Mouse (Mus musculus) forebrain, postnatal 0 days (tissue): Measurements from ENCODE around the gene Mageb3. TPM values are rescaled to one million over a fixed set of nuclear protein-coding genes. Genes with fewer than 3 reads are reported as not detected.
A peak's percentile ranks its signal among the peaks of the same experiment; 100 is the strongest.
"Not testable (repeated sequence)": the region's sequence is repeated elsewhere in the genome, so short reads cannot be mapped to it uniquely, and the experiment has no call there.

Experiments
- ATAC-seq: fragments of 200-750 bp; cut with Nextera tagmentation; 2 replicates; pipeline ENCODE4 v1.8.0; 2017; ENCODE audit warnings: mild to moderate bottlenecking, moderate library complexity
- DNase-seq: peaks from one replicate; pipeline ENCODE4 v3.0.0-alpha.2; 2015
- H3K27ac ChIP-seq: fragments of 300-500 bp; sonication (generic); 2 replicates; pipeline ENCODE4 v1.5.1; 2014; ENCODE audit warnings: low read depth, mild to moderate bottlenecking, antibody characterized with exemption, low read length, moderate library complexity, mixed read lengths
- H3K27me3 ChIP-seq: fragments of 300-500 bp; sonication (generic); 2 replicates; pipeline ENCODE4 v1.6.1; 2014; ENCODE audit warnings: mild to moderate bottlenecking, low read length, mixed read lengths; ENCODE audit not compliant: insufficient read depth
- H3K36me3 ChIP-seq: fragments of 300-500 bp; sonication (generic); 2 replicates; pipeline ENCODE4 v1.6.1; 2014; ENCODE audit warnings: mild to moderate bottlenecking, moderate library complexity; ENCODE audit not compliant: insufficient read depth
- H3K4me1 ChIP-seq: fragments of 300-500 bp; sonication (generic); 2 replicates; pipeline ENCODE4 v1.6.1; 2014; ENCODE audit warnings: antibody characterized with exemption; ENCODE audit not compliant: insufficient read depth
- H3K4me2 ChIP-seq: fragments of 300-500 bp; sonication (generic); 2 replicates; pipeline ENCODE4 v1.6.1; 2014; ENCODE audit warnings: low read depth, mild to moderate bottlenecking, moderate library complexity
- H3K4me3 ChIP-seq: fragments of 300-500 bp; sonication (generic); 2 replicates; pipeline ENCODE4 v1.5.1; 2014; ENCODE audit warnings: low read depth, low read length, mixed read lengths
- H3K9ac ChIP-seq: fragments of 300-500 bp; sonication (generic); 2 replicates; pipeline ENCODE4 v1.6.1; 2014; ENCODE audit warnings: mild to moderate bottlenecking
- H3K9me3 ChIP-seq: fragments of 300-500 bp; sonication (generic); 2 replicates; pipeline ENCODE4 v1.6.1; 2016; ENCODE audit warnings: low read length
- CTCF ChIP-seq: sonication (generic); IDR thresholded peaks from 2 replicates; pipeline ENCODE4 v1.5.1; 2016; ENCODE audit warnings: antibody characterized with exemption, control low read depth, low read depth
- WGBS: fragments of 180-500 bp; shearing (Covaris S2); extraction: QIAGEN DNeasy Blood & Tissue Kit; methylation state at CpG from one replicate; pipeline ENCODE4 v1.1.7; 2014; 5-methylcytosine and 5-hydroxymethylcytosine counted together
- polyA plus RNA-seq: library from polyadenylated mRNA; unstranded; fragments of >200 nt; fragmentation: Nextera tagmentation; extraction: Ambion mirVana; gene quantifications from 2 replicates; pipeline ENCODE4 v1.2.1, GENCODE M21; 2015
- total RNA-seq: library from RNA; depleted of rRNA; stranded (reverse); fragments of >200 nt; gene quantifications from 2 replicates; pipeline ENCODE4 v1.2.3, GENCODE M21; 2014; rRNA removed

Mageb3 gene
- 0.81 TPM in 1 of 2 replicates, not detected in the other for total RNA-seq
- 0.08 and 0.29 TPM in 2 replicates for polyA plus RNA-seq

DNA sequence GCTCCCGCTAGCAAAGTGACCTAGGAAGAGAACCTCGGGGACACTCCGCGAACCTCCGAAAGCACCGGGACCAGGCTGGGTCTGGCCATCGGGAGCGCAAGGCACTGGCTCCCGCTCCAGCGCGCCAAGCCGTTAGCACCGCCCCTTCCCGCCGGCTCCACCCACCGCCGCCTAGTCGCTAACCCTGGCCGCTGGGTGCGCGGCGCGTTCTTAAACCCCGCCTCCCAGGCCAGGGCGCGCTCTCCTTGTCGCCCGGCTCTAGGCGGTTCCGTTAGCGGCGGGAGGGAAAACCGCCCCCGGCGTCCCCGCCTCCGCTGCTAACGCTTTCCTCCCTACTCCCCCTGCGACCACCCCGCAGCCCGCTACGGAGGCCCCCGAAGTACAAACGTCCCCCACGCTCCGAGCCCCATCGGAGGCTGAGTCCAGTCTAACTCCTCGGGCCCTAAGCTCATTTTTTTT, at the start of gene Mageb3, which contains the start of gene Ctdspl2:
Gene Mageb3, minus strand, starts transcription at position 328 of the 459 bp plus-strand sequence.
Gene Ctdspl2, plus strand, starts transcription at position 237 of the 459 bp plus-strand sequence.
- H3K4me1 ChIP-seq, result peaks cover 14% of the 10 kb centered on the region; the same call in 1 of the 2 replicates
- peak; percentile 27 for TF ChIP-seq CTCF
- peak within 1 kb of the TSS; percentile 91 for H3K27ac ChIP-seq
- H3K27me3 ChIP-seq, result no peaks in the 10 kb centered on the region
- peak within 1 kb of the TSS; percentile 70 for H3K4me2 ChIP-seq
- WGBS, result 1% methylated on average over 48 of the region's 48 CpGs
- ATAC-seq (peak; percentile 97), DNase-seq (peak; percentile 95)
- H3K9ac ChIP-seq, result peak within 1 kb of the TSS; percentile 92
- H3K4me3 ChIP-seq, result peak within 1 kb of the TSS; percentile 82
- no peaks in the 10 kb centered on the region for H3K9me3 ChIP-seq
- H3K36me3 ChIP-seq, result peaks cover 2% of the 10 kb centered on the region; the same call in 1 of the 2 replicates

- no peaks in the 10 kb centered on the region for H3K27me3 ChIP-seq
- peaks cover 5% of the 10 kb centered on the region for H3K36me3 ChIP-seq
- H3K9me3 ChIP-seq, result no peaks in the 10 kb centered on the region
- no peaks in the 10 kb centered on the region for H3K4me1 ChIP-seq
- 96% methylated on average over 1 of the region's 1 CpGs for WGBS
- no peak overlapping the region for H3K4me2 ChIP-seq
- peak; percentile 58 for TF ChIP-seq CTCF
- no peak overlapping the region for H3K27ac ChIP-seq
- DNase-seq (peak; percentile 8), ATAC-seq (no peak)
- H3K4me3 ChIP-seq, result no peak overlapping the region
- no peak overlapping the region for H3K9ac ChIP-seq
Measured at GRCm38 (mm10) chr2:121995738-121996137, 39.8 kb upstream of the Mageb3 start.

DNA sequence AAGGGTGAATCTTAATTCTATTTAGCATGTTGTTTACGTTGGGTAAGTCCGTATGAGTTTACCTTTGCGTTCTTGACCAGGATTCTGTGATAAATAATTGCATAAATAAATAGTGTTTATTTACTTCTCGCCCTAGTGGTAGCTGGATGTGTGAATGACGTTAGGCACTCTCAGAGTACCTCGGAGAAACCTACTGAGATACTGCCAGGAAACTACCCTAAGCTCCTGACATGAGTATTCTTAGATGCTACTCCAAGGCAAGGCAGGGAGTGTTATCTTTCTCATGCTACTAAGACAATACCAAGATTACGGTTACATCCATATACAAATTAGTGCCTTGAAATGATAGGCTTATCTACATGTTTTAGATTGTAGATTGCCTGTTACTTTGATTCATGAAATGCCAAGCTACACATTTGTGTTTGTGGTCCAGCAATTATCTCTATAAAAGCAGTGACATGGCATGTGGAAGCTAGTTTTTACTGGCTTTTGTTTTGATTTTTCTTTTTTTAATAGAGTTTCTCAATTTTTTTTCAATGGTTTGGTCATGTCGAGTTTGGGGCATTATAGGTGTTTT, 1.4 kb upstream of the Mageb3 start:
- ATAC-seq (no peak), DNase-seq (no peak)
- peak overlapping the region; percentile 70 for H3K4me2 ChIP-seq
- H3K4me3 ChIP-seq, result peak overlapping the region; percentile 82
- no peaks in the 10 kb centered on the region for H3K27me3 ChIP-seq
- peaks cover 14% of the 10 kb centered on the region; the same call in 1 of the 2 replicates for H3K4me1 ChIP-seq
- 8% methylated on average over 8 of the region's 8 CpGs for WGBS
- H3K36me3 ChIP-seq, result peaks cover 4% of the 10 kb centered on the region; the same call in 1 of the 2 replicates
- H3K27ac ChIP-seq, result no peak overlapping the region
- no peaks in the 10 kb centered on the region for H3K9me3 ChIP-seq
- TF ChIP-seq CTCF, result no peak
- H3K9ac ChIP-seq, result peak overlapping the region; percentile 92

DNA sequence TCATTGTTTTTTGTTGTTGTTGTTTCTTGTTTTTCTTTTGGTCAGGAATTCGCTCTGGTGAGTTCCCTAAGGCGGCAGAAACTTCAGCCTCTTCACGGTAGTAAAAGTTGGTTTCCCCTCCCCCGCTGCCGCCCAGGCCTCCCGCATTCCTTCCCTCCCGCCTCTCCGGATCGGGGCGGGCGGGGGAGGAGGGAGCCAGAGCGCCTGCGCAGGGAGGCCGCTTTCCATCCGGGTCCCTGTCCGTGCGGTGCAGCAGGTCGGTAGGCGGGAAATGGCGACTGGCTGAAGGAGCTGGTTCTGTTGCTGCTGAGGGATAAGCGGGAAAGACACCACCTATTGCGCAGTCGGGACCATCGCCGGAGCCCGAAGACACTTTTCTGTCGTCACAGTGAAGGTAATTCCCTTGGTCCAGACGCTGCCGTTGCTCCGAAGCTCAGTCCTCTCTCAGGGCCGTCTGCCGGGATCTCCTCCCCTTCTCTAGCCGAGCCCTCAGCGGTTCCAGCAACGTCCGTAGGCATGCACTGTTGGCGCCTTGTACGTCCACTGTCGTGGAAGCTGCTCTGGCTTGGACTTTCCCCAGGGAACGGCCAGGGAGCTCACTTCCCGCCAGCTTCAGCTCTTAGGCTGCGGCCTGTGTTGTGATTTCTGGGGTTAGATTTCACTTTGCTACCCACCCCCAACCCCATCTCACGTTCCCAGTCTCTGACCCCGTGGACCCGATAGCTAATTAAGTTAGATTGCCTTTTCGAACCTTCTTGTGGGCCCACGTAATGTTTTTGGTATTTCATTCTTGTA, 529 bp upstream of the Mageb3 start:
- Histone ChIP-seq H3K9ac (peak overlapping the region; percentile 92), H3K27me3 (no peaks in the 10 kb centered on the region), H3K9me3 (no peaks in the 10 kb centered on the region), H3K36me3 (peaks cover 4% of the 10 kb centered on the region; the same call in 1 of the 2 replicates), H3K4me3 (peak overlapping the region; percentile 82), H3K27ac (peak overlapping the region; percentile 91), H3K4me2 (peak overlapping the region; percentile 70), H3K4me1 (peaks cover 14% of the 10 kb centered on the region; the same call in 1 of the 2 replicates)
- no peak for TF ChIP-seq CTCF
- DNase-seq, result peak; percentile 97
- ATAC-seq, result peak; percentile 94
- under 1% methylated on average over 47 of the region's 47 CpGs for WGBS

GRCm38 (mm10) chr2:121954971-121955656, 778 bp downstream of the Mageb3 start:
- no peaks in the 10 kb centered on the region for H3K9me3 ChIP-seq
- H3K4me1 ChIP-seq, result peaks cover 14% of the 10 kb centered on the region; the same call in 1 of the 2 replicates
- ATAC-seq (no peak), DNase-seq (no peak)
- TF ChIP-seq CTCF, result no peak
- no peaks in the 10 kb centered on the region for H3K36me3 ChIP-seq
- peak overlapping the region; percentile 82 for H3K4me3 ChIP-seq
- 23% methylated on average over 10 of the region's 10 CpGs for WGBS
- peak overlapping the region; percentile 70 for H3K4me2 ChIP-seq
- H3K9ac ChIP-seq, result peak overlapping the region; percentile 92
- no peaks in the 10 kb centered on the region for H3K27me3 ChIP-seq
- peak overlapping the region; percentile 91 for H3K27ac ChIP-seq

DNA sequence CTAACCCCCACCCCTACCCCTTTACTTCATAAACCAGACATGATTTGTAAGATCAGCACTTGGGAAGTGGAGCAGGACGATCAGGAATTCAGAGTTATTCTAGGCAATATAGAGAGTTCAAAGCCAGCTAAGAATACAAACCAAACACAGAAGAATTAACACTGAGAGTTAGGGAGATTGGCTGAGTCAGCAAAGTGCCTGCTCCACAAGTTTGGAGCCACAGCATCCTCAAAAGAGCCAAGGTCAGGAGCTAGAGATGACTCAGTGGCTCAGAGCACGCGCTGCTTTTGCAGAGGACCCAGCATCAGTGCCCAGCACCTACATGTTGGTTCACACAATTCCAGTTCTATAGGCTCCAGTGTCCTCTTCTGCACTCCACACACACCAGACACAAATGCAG, 12.5 kb downstream of the Mageb3 start:
- Histone ChIP-seq H3K9me3 (no peaks in the 10 kb centered on the region), H3K27me3 (no peaks in the 10 kb centered on the region), H3K4me1 (no peaks in the 10 kb centered on the region), H3K9ac (no peak overlapping the region), H3K36me3 (no peaks in the 10 kb centered on the region), H3K4me2 (no peak overlapping the region), H3K4me3 (no peak overlapping the region), H3K27ac (no peak overlapping the region)
- ATAC-seq (no peak), DNase-seq (no peak)
- WGBS, result 83% methylated on average over 3 of the region's 3 CpGs
- no peak for TF ChIP-seq CTCF

- DNase-seq, H3K4me2 ChIP-seq, H3K9ac ChIP-seq, H3K27ac ChIP-seq, H3K9me3 ChIP-seq, ATAC-seq, H3K4me1 ChIP-seq, H3K4me3 ChIP-seq, H3K27me3 ChIP-seq: not testable (repeated sequence)
- WGBS, result 86% methylated on average over 2 of the region's 2 CpGs
- peaks cover 18% of the 10 kb centered on the region for H3K36me3 ChIP-seq
Measured at GRCm38 (mm10) chr2:121937624-121938023, 18.3 kb downstream of the Mageb3 start.
